13 mouse cellular contexts compared by ENCODE assay signal in genomic region chr17:64529296-64529994, GRCm38 (mm10).
DNase-seq lines count a peak whose midpoint lies in the region; ATAC-seq and TF ChIP-seq lines count a peak whose summit lies in the region.
"Had no signal": no experiment of that assay in that cellular context is flagged by ENCODE, and none has a peak within 500 bp of the region (broad histone marks: within the 10 kb centered on the region; RNA-seq: fewer than 3 reads in every experiment).

No protein-coding gene starts in this region.

- 69% methylated on average over 14 of the region's 14 CpGs for WGBS in lung, embryonic 14.5 days
- 75% methylated on average over 14 of the region's 14 CpGs for WGBS in bone marrow, adult 2 months
- 64% methylated on average over 14 of the region's 14 CpGs for WGBS in small intestine, adult 2 months
- WGBS in midbrain, embryonic 14.5 days: 85% methylated on average over 14 of the region's 14 CpGs

- H3K9ac ChIP-seq in lung, embryonic 14.5 days: no peak overlapping the region
- H3K9ac ChIP-seq in midbrain, embryonic 14.5 days (replicated peaks; ENCODE audit: low read length): no peak overlapping the region
- H3K9ac ChIP-seq: forebrain, embryonic 13.5 days; hindbrain, embryonic 13.5 days; limb, embryonic 15.5 days; midbrain, embryonic 15.5 days had no signal

- ATAC-seq in lung, embryonic 14.5 days (ENCODE audit: insufficient read depth): peak; percentile 12; the same call in 1 of the 2 replicates
- no peak for ATAC-seq in midbrain, embryonic 14.5 days (ENCODE audit: low FRiP score, low TSS enrichment)
- ATAC-seq: forebrain, embryonic 13.5 days; midbrain, embryonic 15.5 days had no signal

- no peaks in the 10 kb centered on the region for H3K36me3 ChIP-seq in lung, embryonic 14.5 days (ENCODE audit: insufficient read depth)
- H3K36me3 ChIP-seq in small intestine, adult 2 months (ENCODE audit: control insufficient read depth, insufficient read depth, low read length): no peaks in the 10 kb centered on the region
- no peaks in the 10 kb centered on the region for H3K36me3 ChIP-seq in midbrain, embryonic 14.5 days (ENCODE audit: control insufficient read depth, insufficient read depth, low read length)
- H3K36me3 ChIP-seq: hindbrain, embryonic 13.5 days; limb, embryonic 15.5 days; midbrain, embryonic 15.5 days had no signal

- H3K27ac ChIP-seq in gastrocnemius, adult 2 months: no peak overlapping the region
- no peak overlapping the region for H3K27ac ChIP-seq in lung, embryonic 14.5 days (ENCODE audit: low read depth)
- no peak overlapping the region for H3K27ac ChIP-seq in bone marrow, adult 2 months (ENCODE audit: control insufficient read depth, insufficient read depth, low read depth, low read length, poor library complexity)
- H3K27ac ChIP-seq in small intestine, adult 2 months (ENCODE audit: insufficient read depth, low read depth, low read length): no peak overlapping the region
- H3K27ac ChIP-seq in midbrain, embryonic 14.5 days (replicated peaks; ENCODE audit: low read depth, low read length): no peak overlapping the region
- H3K27ac ChIP-seq: forebrain, embryonic 13.5 days; hindbrain, embryonic 13.5 days; limb, embryonic 15.5 days; midbrain, embryonic 15.5 days had no signal

- DNase-seq in gastrocnemius, adult 2 months: no peak
- no peak for DNase-seq in gastrocnemius, adult 18-20 months (ENCODE audit: low spot score)
- peak; percentile 63 for DNase-seq in lung, embryonic 14.5 days
- DNase-seq in lung, adult 18-20 months: no peak
- DNase-seq in layer of hippocampus, adult 9-11 months: no peak
- DNase-seq in midbrain, embryonic 14.5 days: no peak

- no peak for TF ChIP-seq POLR2A in bone marrow, adult 2 months (IDR thresholded peaks at IDR 0.05; ENCODE audit: borderline replicate concordance, control insufficient read depth, low read depth, low read length)
- TF ChIP-seq POLR2A in small intestine, adult 2 months (IDR thresholded peaks at IDR 0.05; ENCODE audit: low read depth, low read length): no peak

- H3K4me3 ChIP-seq in gastrocnemius, adult 2 months: no peak overlapping the region
- H3K4me3 ChIP-seq in lung, embryonic 14.5 days (ENCODE audit: low read depth, low read length): no peak overlapping the region
- no peak overlapping the region for H3K4me3 ChIP-seq in bone marrow, adult 2 months (replicated peaks; ENCODE audit: control insufficient read depth, low read depth, low read length)
- no peak overlapping the region for H3K4me3 ChIP-seq in small intestine, adult 2 months (ENCODE audit: low read depth, low read length)
- no peak overlapping the region for H3K4me3 ChIP-seq in midbrain, embryonic 14.5 days (replicated peaks; ENCODE audit: low read depth, low read length)
- H3K4me3 ChIP-seq: forebrain, embryonic 13.5 days; hindbrain, embryonic 13.5 days; limb, embryonic 15.5 days; midbrain, embryonic 15.5 days had no signal

- H3K27me3 ChIP-seq in lung, embryonic 14.5 days (ENCODE audit: insufficient read depth, low read length): no peaks in the 10 kb centered on the region
- 0 out of 2 replicates have a peak, but pooled peaks cover 2% of the 10 kb centered on the region for H3K27me3 ChIP-seq in small intestine, adult 2 months (ENCODE audit: control insufficient read depth, insufficient read depth, low read length)
- no peaks in the 10 kb centered on the region for H3K27me3 ChIP-seq in midbrain, embryonic 14.5 days (ENCODE audit: control insufficient read depth, insufficient read depth, low read length)
- H3K27me3 ChIP-seq: CH12.LX; forebrain, embryonic 13.5 days; hindbrain, embryonic 13.5 days; limb, embryonic 15.5 days; midbrain, embryonic 15.5 days had no signal

- no peak overlapping the region for H3K4me2 ChIP-seq in lung, embryonic 14.5 days
- H3K4me2 ChIP-seq in midbrain, embryonic 14.5 days (ENCODE audit: low read length): no peak overlapping the region
- H3K4me2 ChIP-seq: forebrain, embryonic 13.5 days; hindbrain, embryonic 13.5 days; limb, embryonic 15.5 days; midbrain, embryonic 15.5 days had no signal

- H3K4me1 ChIP-seq in lung, embryonic 14.5 days (ENCODE audit: insufficient read depth): no peaks in the 10 kb centered on the region
- H3K4me1 ChIP-seq in bone marrow, adult 2 months (ENCODE audit: control insufficient read depth, insufficient read depth, low read length): no peaks in the 10 kb centered on the region; the same call in 1 of the 2 replicates
- 0 out of 2 replicates have a peak, but pooled peaks cover 2% of the 10 kb centered on the region for H3K4me1 ChIP-seq in small intestine, adult 2 months (ENCODE audit: control insufficient read depth, insufficient read depth, insufficient read length, low read length)
- no peaks in the 10 kb centered on the region for H3K4me1 ChIP-seq in midbrain, embryonic 14.5 days (ENCODE audit: control insufficient read depth, insufficient read depth, low read length)
- H3K4me1 ChIP-seq: hindbrain, embryonic 13.5 days; limb, embryonic 15.5 days; midbrain, embryonic 15.5 days had no signal

- peak; percentile 14; the same call in 1 of the 2 replicates for TF ChIP-seq CTCF in gastrocnemius, adult 2 months (IDR thresholded peaks at IDR 0.05)
- peak; percentile 55 for TF ChIP-seq CTCF in lung, embryonic 14.5 days (IDR thresholded peaks at IDR 0.05; ENCODE audit: low read depth)
- peak; percentile 42; the same call in 1 of the 2 replicates for TF ChIP-seq CTCF in bone marrow, adult 2 months (IDR thresholded peaks at IDR 0.05; ENCODE audit: control insufficient read depth, insufficient read depth, low read length)
- TF ChIP-seq CTCF in small intestine, adult 2 months (IDR thresholded peaks at IDR 0.05; ENCODE audit: extremely low read depth, insufficient read length, insufficient replicate concordance, low read depth, low read length): peak; percentile 41; the same call in 1 of the 2 replicates

- no peaks in the 10 kb centered on the region for H3K9me3 ChIP-seq in lung, embryonic 14.5 days (ENCODE audit: low read depth, low read length)
- no peaks in the 10 kb centered on the region for H3K9me3 ChIP-seq in midbrain, embryonic 14.5 days (ENCODE audit: control insufficient read depth, low read length)
- H3K9me3 ChIP-seq: forebrain, embryonic 13.5 days; hindbrain, embryonic 13.5 days; limb, embryonic 15.5 days; midbrain, embryonic 15.5 days had no signal

- intact Hi-C loops in gastrocnemius, adult 2 months (cut with DNase I): no loop called here
